Mouse (Mus musculus): ENCODE measurements around the gene Exosc9. TPM values are rescaled to one million over a fixed set of nuclear protein-coding genes. Genes with fewer than 3 reads are reported as not detected.

The Exosc9 gene
- polyA plus RNA-seq, 1 experiment: 30.7 TPM

- Histone ChIP-seq H3K27ac (ENCODE audit: insufficient read depth, low read length) (no peak overlapping the region), H3K4me1 (ENCODE audit: control insufficient read depth, insufficient read depth, low read length) (no peaks in the 10 kb centered on the region), H3K4me3 (replicated peaks; ENCODE audit: insufficient read depth, low read depth, low read length) (no peak overlapping the region), H3K27me3 (ENCODE audit: control insufficient read depth, insufficient read depth, low read length) (no peaks in the 10 kb centered on the region)
- WGBS: 58% methylated on average over 4 of the region's 4 CpGs
- TF ChIP-seq POLR2A (IDR thresholded peaks at IDR 0.05; ENCODE audit: borderline replicate concordance, insufficient read depth, low read length) (no peak), CTCF (IDR thresholded peaks at IDR 0.05; ENCODE audit: borderline replicate concordance, insufficient read depth, low read depth, low read length) (no peak)
- DNase-seq: no peak
Observed at GRCm38 (mm10) chr3:36537701-36538470, 14.5 kb upstream of the Exosc9 start.

- no peak for TF ChIP-seq POLR2A (IDR thresholded peaks at IDR 0.05; ENCODE audit: borderline replicate concordance, insufficient read depth, low read length)
- no peak for TF ChIP-seq CTCF (IDR thresholded peaks at IDR 0.05; ENCODE audit: borderline replicate concordance, insufficient read depth, low read depth, low read length)
- Histone ChIP-seq H3K4me1 (ENCODE audit: control insufficient read depth, insufficient read depth, low read length) (no peaks in the 10 kb centered on the region), H3K4me3 (replicated peaks; ENCODE audit: insufficient read depth, low read depth, low read length) (no peak overlapping the region), H3K27ac (ENCODE audit: insufficient read depth, low read length) (no peak overlapping the region), H3K27me3 (ENCODE audit: control insufficient read depth, insufficient read depth, low read length) (no peaks in the 10 kb centered on the region)
- WGBS: 57% methylated on average over 2 of the region's 2 CpGs
- no peak for DNase-seq
Observed at GRCm38 (mm10) chr3:36540756-36541155, 11.7 kb upstream of the Exosc9 start.

GRCm38 (mm10) chr3:36541399-36541798, 11.0 kb upstream of the Exosc9 start:
- Histone ChIP-seq H3K27ac (ENCODE audit: insufficient read depth, low read length) (no peak overlapping the region), H3K4me3 (replicated peaks; ENCODE audit: insufficient read depth, low read depth, low read length) (no peak overlapping the region), H3K4me1 (ENCODE audit: control insufficient read depth, insufficient read depth, low read length) (no peaks in the 10 kb centered on the region), H3K27me3 (ENCODE audit: control insufficient read depth, insufficient read depth, low read length) (no peaks in the 10 kb centered on the region)
- DNase-seq: no peak
- 82% methylated on average over 2 of the region's 2 CpGs for WGBS
- TF ChIP-seq POLR2A (IDR thresholded peaks at IDR 0.05; ENCODE audit: borderline replicate concordance, insufficient read depth, low read length) (no peak), CTCF (IDR thresholded peaks at IDR 0.05; ENCODE audit: borderline replicate concordance, insufficient read depth, low read depth, low read length) (no peak)

- Histone ChIP-seq H3K27ac (ENCODE audit: insufficient read depth, low read length) (no peak overlapping the region), H3K4me3 (replicated peaks; ENCODE audit: insufficient read depth, low read depth, low read length) (no peak overlapping the region), H3K4me1 (ENCODE audit: control insufficient read depth, insufficient read depth, low read length) (no peaks in the 10 kb centered on the region), H3K27me3 (ENCODE audit: control insufficient read depth, insufficient read depth, low read length) (no peaks in the 10 kb centered on the region)
- TF ChIP-seq CTCF (IDR thresholded peaks at IDR 0.05; ENCODE audit: borderline replicate concordance, insufficient read depth, low read depth, low read length) (no peak), POLR2A (IDR thresholded peaks at IDR 0.05; ENCODE audit: borderline replicate concordance, insufficient read depth, low read length) (no peak)
- 76% methylated on average over 3 of the region's 3 CpGs for WGBS
- DNase-seq: no peak
Observed at GRCm38 (mm10) chr3:36544961-36545360, 7.4 kb upstream of the Exosc9 start.

GRCm38 (mm10) chr3:36551343-36551742, 1.1 kb upstream of the Exosc9 start:
- 3% methylated on average over 9 of the region's 9 CpGs for WGBS
- DNase-seq: peak in 1 of 2 experiments; percentile 40
- Histone ChIP-seq H3K4me3 (replicated peaks; ENCODE audit: insufficient read depth, low read depth, low read length) (peak overlapping the region; percentile 91), H3K27ac (ENCODE audit: insufficient read depth, low read length) (peak overlapping the region; percentile 69), H3K4me1 (ENCODE audit: control insufficient read depth, insufficient read depth, low read length) (no peaks in the 10 kb centered on the region; the same call in 1 of the 2 replicates), H3K27me3 (ENCODE audit: control insufficient read depth, insufficient read depth, low read length) (no peaks in the 10 kb centered on the region)
- TF ChIP-seq CTCF (IDR thresholded peaks at IDR 0.05; ENCODE audit: borderline replicate concordance, insufficient read depth, low read depth, low read length) (no peak), POLR2A (IDR thresholded peaks at IDR 0.05; ENCODE audit: borderline replicate concordance, insufficient read depth, low read length) (no peak)

GRCm38 (mm10) chr3:36551851-36552384, 488 bp upstream of the Exosc9 start:
- Histone ChIP-seq H3K27me3 (ENCODE audit: control insufficient read depth, insufficient read depth, low read length) (no peaks in the 10 kb centered on the region), H3K27ac (ENCODE audit: insufficient read depth, low read length) (peak overlapping the region; percentile 69), H3K4me3 (replicated peaks; ENCODE audit: insufficient read depth, low read depth, low read length) (peak overlapping the region; percentile 91), H3K4me1 (ENCODE audit: control insufficient read depth, insufficient read depth, low read length) (no peaks in the 10 kb centered on the region; the same call in 1 of the 2 replicates)
- 2% methylated on average over 12 of the region's 12 CpGs for WGBS
- TF ChIP-seq CTCF (IDR thresholded peaks at IDR 0.05; ENCODE audit: borderline replicate concordance, insufficient read depth, low read depth, low read length) (no peak), POLR2A (IDR thresholded peaks at IDR 0.05; ENCODE audit: borderline replicate concordance, insufficient read depth, low read length) (no peak)
- peak in 1 of 2 experiments; percentile 49 for DNase-seq

GRCm38 (mm10) chr3:36557601-36558000, 5.2 kb downstream of the Exosc9 start:
- WGBS: 96% methylated on average over 1 of the region's 1 CpGs
- Histone ChIP-seq H3K27ac (ENCODE audit: insufficient read depth, low read length) (no peak overlapping the region), H3K27me3 (ENCODE audit: control insufficient read depth, insufficient read depth, low read length) (no peaks in the 10 kb centered on the region), H3K4me1 (ENCODE audit: control insufficient read depth, insufficient read depth, low read length) (no peaks in the 10 kb centered on the region), H3K4me3 (replicated peaks; ENCODE audit: insufficient read depth, low read depth, low read length) (no peak overlapping the region)
- TF ChIP-seq POLR2A (IDR thresholded peaks at IDR 0.05; ENCODE audit: borderline replicate concordance, insufficient read depth, low read length) (no peak), CTCF (IDR thresholded peaks at IDR 0.05; ENCODE audit: borderline replicate concordance, insufficient read depth, low read depth, low read length) (no peak)
- DNase-seq: no peak

- H3K4me3 ChIP-seq (replicated peaks; ENCODE audit: insufficient read depth, low read depth, low read length): no peak overlapping the region
- DNase-seq: no peak
- no peaks in the 10 kb centered on the region for H3K4me1 ChIP-seq (ENCODE audit: control insufficient read depth, insufficient read depth, low read length)
- no peaks in the 10 kb centered on the region for H3K27me3 ChIP-seq (ENCODE audit: control insufficient read depth, insufficient read depth, low read length)
- 88% methylated on average over 4 of the region's 4 CpGs for WGBS
- TF ChIP-seq POLR2A (IDR thresholded peaks at IDR 0.05; ENCODE audit: borderline replicate concordance, insufficient read depth, low read length): no peak
- no peak for TF ChIP-seq CTCF (IDR thresholded peaks at IDR 0.05; ENCODE audit: borderline replicate concordance, insufficient read depth, low read depth, low read length)
- H3K27ac ChIP-seq (ENCODE audit: insufficient read depth, low read length): no peak overlapping the region
Observed at GRCm38 (mm10) chr3:36559606-36560005, 7.2 kb downstream of the Exosc9 start.
